In the genomic region with DNA sequence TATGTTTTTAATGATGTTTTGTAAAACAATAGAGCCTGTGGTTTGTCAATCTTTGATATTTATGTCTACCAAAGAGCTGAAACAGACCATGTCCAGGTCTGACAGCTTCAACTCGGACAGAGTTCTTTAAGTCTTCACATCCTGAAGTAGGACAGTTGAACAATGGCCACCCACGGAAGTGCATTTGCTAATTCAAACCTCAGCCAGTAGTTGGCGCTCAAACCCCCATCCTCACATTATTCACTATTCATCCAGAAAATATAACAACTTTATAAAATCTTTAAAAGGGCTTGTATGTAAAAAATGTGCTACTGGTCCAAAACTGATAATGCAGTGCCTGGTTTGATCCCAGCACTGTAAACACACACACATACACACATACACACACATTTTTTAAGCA, we compare ENCODE assay signal across 7 mouse cellular contexts.
DNase-seq lines count a peak whose midpoint lies in the region; ATAC-seq and TF ChIP-seq lines count a peak whose summit lies in the region.

No protein-coding gene starts in this region.

- no peaks in the 10 kb centered on the region for H3K27me3 ChIP-seq in kidney, adult 2 months (replicated peaks; ENCODE audit: control insufficient read depth, insufficient read depth, low read length)

- 68% methylated on average over 3 of the region's 3 CpGs for WGBS in kidney, adult 2 months

- DNase-seq in kidney, adult 2 months, result no peak
- no peak for DNase-seq in kidney, postnatal 14 days
- peak; percentile 42 to 51 for DNase-seq in CD8-positive naive resting alpha-beta T cell, adult 2 months (ENCODE audit: low read depth in 2 of 2, low spot score in 2 of 2)
- no peak for DNase-seq in urinary bladder, postnatal 25 days (ENCODE audit: low spot score)

- no peak overlapping the region for H3K4me3 ChIP-seq in kidney, adult 2 months (ENCODE audit: insufficient read depth, low read depth, low read length)

- H3K27ac ChIP-seq in kidney, adult 2 months (ENCODE audit: insufficient read depth, low read depth, low read length), result no peak overlapping the region

- H3K4me1 ChIP-seq in kidney, adult 2 months (ENCODE audit: control insufficient read depth, insufficient read depth, low read length), result no peaks in the 10 kb centered on the region

- no peaks in the 10 kb centered on the region for H3K36me3 ChIP-seq in kidney, adult 2 months (ENCODE audit: control insufficient read depth, insufficient read depth, low read length)

- peak; percentile 43 for ATAC-seq in activated CD4-positive, CD25-positive, alpha-beta regulatory T cell, adult 4 months
- ATAC-seq in megakaryocyte, adult 5-6 weeks (ENCODE audit: poor library complexity, severe bottlenecking), result 0 out of 2 replicates have a peak, but pooled peaks have one; percentile 35
- ATAC-seq in granulocyte monocyte progenitor cell, adult 5-6 weeks (replicated peaks; ENCODE audit: poor library complexity, severe bottlenecking), result no peak; the same call in 1 of the 2 replicates

- TF ChIP-seq POLR2A in kidney, adult 2 months (IDR thresholded peaks at IDR 0.05; ENCODE audit: low read depth, low read length), result no peak

- TF ChIP-seq CTCF in kidney, adult 2 months (conservative IDR thresholded peaks at IDR 0.05; ENCODE audit: insufficient read depth, insufficient read length, low read depth, low read length), result peak; percentile 40; the same call in 1 of the 2 replicates

Comparison
In these comparisons a context has a peak if more than half of its experiments do, and no peak if none do; other contexts are left out.
1. DNase-seq: peak in CD8-positive naive resting alpha-beta T cell, adult 2 months (2 of 2); none in kidney, adult 2 months (single experiment), kidney, postnatal 14 days (single experiment) and urinary bladder, postnatal 25 days (single experiment).